Mouse (Mus musculus) heart, postnatal 36 days (tissue): ENCODE results near the gene Deaf1. TPM values are rescaled to one million over a fixed set of nuclear protein-coding genes. Genes with fewer than 3 reads are reported as not detected.

Source experiments
- DNase-seq, 2 experiments: peaks; one replicate each; pipeline ENCODE4 v3.0.0; 2021 to 2022
- intact Hi-C: fragments of 180-260 bp; cut with DNase I; formaldehyde crosslinking; loops from one replicate; pipeline ENCODE4 v1.15.1; 2025
- total RNA-seq, 2 experiments: library from RNA; stranded (reverse); gene quantifications; 2 replicates each; pipeline ENCODE4 v1.2.3; 2021

Gene Deaf1
- total RNA-seq, 2 experiments from 2014 or later = 16.5 to 17.1 TPM

DNA sequence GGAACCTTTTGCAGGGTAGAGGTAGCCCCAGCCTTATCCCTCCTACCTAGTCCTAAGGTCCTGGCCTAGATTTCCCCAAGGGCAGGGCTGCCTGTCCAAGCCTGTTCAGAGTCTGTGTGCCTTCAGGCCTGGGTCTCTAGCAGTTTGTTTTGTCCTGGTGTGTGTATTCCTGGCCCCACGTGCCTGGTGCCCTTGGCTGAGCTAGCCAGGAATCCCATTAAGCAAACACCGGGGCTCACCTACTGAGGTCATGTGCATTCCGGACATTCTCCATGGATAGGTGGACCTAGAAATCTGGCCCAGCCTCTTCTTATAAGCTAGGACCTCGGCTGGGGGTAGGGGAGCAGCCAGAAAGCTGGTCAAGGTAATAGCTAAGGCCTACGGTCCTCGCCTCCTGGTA, 13.0 kb upstream of the Deaf1 start:
- no peak for DNase-seq

DNA sequence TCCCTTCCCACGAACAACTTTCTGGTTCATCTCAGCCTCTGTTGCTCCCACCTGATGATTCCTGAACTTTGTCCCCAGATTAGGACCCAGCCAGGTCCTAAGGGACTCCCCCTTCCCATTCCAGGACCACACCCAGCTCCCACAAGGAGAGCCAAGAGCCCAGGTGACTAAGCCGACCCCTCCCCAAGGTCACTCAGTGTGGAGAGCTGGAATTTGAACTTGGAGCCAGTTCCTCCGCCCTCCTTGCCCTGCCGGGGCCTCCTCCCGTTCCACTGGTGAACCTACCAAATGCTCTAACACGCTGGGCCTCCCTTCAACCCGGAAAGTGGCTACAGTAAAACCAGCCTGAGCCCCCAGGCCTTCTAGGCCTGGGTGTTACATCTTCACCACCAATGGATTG, 12.5 kb upstream of the Deaf1 start:
- DNase-seq = no peak
- intact Hi-C loops = no loop called here

More for the DNA sequence above, 13.0 kb upstream of the Deaf1 start:
- intact Hi-C loops = no loop called here

- DNase-seq = no peak
- intact Hi-C loops = no loop called here
Measured at GRCm38 (mm10) chr7:141339215-141339920, 11.9 kb upstream of the Deaf1 start.

DNA sequence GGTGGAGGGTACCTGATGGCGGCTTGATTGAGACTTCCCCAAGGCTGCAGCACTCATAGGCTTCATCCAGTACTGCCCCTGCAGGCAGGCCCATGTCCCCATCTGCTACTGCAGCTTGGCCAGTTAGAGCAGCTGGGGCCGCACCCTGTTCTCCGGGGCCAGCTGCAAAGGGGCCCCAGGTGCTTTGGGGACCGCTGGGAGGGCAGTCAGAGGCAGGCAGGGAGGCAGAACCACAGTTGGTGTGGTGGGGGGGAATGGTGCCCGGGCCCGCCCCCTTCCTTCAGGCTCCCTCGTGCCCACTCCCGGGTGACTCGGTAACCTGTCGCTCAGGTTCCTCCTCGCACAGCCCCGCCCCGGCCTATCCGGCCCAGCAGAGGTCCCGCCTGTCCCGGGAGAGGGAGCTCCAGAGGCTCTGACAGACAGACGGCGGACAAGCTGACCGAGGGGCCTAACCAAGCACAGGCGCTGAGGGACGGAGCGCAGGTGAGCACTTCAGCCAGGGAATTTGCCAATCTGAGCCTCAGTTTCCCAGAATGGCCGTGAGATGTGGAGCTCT, 11.2 kb upstream of the Deaf1 start, which contains the start of gene Eps8l2:
Gene Eps8l2, plus strand, starts transcription at position 305 of the 556 bp plus-strand sequence.
- DNase-seq = no peak
- intact Hi-C loops = no loop called here

GRCm38 (mm10) chr7:141337716-141338416, 10.4 kb upstream of the Deaf1 start:
- intact Hi-C loops = no loop called here
- DNase-seq = no peak

- no peak for DNase-seq
- intact Hi-C loops = no loop called here
Measured at GRCm38 (mm10) chr7:141336296-141336695, 8.8 kb upstream of the Deaf1 start.

GRCm38 (mm10) chr7:141335682-141336081, 8.2 kb upstream of the Deaf1 start:
- intact Hi-C loops = no loop called here
- no peak for DNase-seq

GRCm38 (mm10) chr7:141335044-141335579, 7.6 kb upstream of the Deaf1 start:
- no peak for DNase-seq
- intact Hi-C loops = no loop called here

- intact Hi-C loops = no loop called here
- DNase-seq = no peak
Measured at GRCm38 (mm10) chr7:141331990-141332389, 4.5 kb upstream of the Deaf1 start.

- intact Hi-C loops = no loop called here
- no peak for DNase-seq
Measured at GRCm38 (mm10) chr7:141330706-141331105, 3.2 kb upstream of the Deaf1 start.

DNA sequence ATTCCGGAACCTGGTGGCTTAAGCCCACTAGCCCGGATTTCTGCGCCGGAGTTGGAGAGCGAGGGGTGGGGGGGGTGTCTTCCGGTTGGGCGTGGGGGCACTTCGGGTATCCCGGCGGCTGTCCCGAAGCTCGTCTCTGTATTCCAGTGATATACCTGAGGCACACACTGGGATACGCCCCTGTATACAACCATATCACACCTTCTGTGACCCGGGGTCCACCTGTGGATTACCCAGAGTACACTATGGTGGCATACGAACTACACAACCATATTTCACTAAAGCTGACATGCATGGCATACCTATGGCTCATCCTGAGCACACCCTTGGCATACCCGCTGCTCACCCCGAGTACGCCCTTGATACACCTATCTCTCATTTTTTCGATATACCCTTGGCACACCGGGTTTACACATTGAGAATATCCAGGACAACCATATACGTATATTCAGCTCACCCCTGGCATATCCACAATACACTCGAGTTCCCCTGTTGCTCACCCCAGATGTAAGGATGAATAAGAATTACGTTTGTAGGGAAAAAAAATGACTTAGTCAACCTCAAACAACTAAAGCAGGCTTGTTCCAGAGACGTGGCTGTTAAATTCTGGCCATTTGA, 992 bp upstream of the Deaf1 start:
- intact Hi-C loops = loop anchor here (5.0 kb wide), 1 partner anchor 101 kb away; the partner anchor contains the start of gene Phrf1
- no peak for DNase-seq

- DNase-seq = no peak
- intact Hi-C loops = loop anchor here (5.0 kb wide), 1 partner anchor 99 kb away; the partner anchor contains the start of gene Phrf1
Measured at GRCm38 (mm10) chr7:141326546-141327446, 694 bp downstream of the Deaf1 start.

- intact Hi-C loops = loop anchor here (5.0 kb wide), 2 partner anchors 52 to 97 kb away; partner anchors contain the start of gene Phrf1
Measured at GRCm38 (mm10) chr7:141324686-141325085, 2.8 kb downstream of the Deaf1 start.

DNA sequence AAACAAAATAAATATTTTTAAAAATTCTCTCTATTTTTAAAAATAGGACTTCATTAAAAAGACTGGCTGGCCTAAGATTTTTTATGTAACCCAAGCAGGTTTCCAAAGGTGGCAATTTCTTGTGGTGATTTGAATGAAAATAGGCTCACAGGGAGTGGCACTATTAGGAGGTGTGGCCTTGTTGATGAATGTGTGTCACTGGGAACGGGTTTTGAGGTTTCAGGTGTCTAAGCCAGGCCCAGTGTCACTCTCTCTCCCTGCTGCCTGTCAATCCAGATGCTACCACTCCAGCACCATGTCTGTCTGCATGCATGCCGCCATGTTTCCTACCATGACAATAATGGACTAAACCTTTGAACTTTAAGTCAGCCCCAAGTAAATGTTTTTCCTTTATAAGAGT, 8.0 kb downstream of the Deaf1 start:
- intact Hi-C loops = no loop called here
- no peak for DNase-seq

More at GRCm38 (mm10) chr7:141324686-141325085, 2.8 kb downstream of the Deaf1 start:
- DNase-seq = no peak

- intact Hi-C loops = no loop called here
- DNase-seq = no peak
Measured at GRCm38 (mm10) chr7:141317619-141318132, 9.8 kb downstream of the Deaf1 start.

GRCm38 (mm10) chr7:141315974-141316373, 11.5 kb downstream of the Deaf1 start:
- DNase-seq = no peak
- intact Hi-C loops = no loop called here

DNA sequence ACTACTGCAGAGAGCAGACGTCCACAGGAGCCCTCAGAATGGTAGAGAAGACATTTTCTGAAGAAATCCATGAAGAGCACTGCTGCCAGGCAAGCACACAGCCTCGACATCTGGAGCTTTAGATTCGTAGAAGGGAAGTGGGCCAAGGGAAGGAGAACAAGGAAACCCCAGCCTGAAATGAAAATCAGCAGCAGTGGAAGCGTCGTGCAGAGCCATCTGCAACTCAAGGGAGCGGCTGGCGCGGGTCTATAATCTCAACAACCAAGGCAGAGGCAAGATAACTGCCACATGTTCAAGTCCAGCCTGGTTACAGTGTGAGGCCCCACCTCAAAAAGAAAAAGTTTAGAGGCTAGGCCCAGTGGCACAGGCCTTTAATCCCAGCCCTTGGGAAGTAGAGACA, 12.4 kb downstream of the Deaf1 start:
- DNase-seq = no peak
- intact Hi-C loops = no loop called here

DNA sequence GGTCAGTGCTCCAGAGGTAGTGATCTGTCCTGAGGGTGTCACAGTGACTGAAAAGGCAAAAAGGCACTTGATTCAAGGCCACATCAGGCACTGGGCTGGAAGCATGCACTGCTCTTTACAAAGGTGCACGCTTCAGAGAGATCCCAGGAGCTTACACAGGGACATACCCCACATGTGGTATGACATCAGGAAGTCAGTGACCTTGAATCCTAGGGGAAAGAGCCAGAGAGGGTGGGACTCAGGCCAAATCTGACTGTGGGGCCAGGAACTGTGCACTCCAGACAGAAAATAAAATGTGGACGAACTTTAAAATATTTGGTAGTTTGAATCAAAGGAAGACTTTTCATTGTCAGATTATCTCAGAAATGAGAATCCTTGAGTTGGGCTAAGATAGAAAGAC, 13.1 kb downstream of the Deaf1 start:
- DNase-seq = no peak
- intact Hi-C loops = no loop called here

DNA sequence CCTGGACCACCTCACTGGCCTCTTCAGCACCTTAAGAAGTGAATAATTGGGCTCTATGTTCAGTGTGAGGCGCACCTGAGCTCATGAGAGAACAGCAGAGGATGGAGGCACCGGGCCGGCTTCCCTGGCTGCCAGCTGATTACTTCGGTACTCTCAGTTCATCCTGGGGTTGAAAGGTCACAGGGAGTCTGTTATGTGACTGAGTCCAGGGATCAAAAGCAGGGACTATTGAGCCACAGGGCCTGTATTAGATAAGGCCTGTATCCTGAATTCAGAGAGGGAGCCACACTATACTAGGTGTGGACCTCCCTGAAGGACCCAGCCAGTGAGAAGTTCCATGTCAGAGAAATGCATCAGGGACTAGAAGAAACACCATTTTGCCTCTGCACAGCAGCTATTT, 23.0 kb downstream of the Deaf1 start:
- DNase-seq = no peak
- intact Hi-C loops = no loop called here
